In the genomic region with DNA sequence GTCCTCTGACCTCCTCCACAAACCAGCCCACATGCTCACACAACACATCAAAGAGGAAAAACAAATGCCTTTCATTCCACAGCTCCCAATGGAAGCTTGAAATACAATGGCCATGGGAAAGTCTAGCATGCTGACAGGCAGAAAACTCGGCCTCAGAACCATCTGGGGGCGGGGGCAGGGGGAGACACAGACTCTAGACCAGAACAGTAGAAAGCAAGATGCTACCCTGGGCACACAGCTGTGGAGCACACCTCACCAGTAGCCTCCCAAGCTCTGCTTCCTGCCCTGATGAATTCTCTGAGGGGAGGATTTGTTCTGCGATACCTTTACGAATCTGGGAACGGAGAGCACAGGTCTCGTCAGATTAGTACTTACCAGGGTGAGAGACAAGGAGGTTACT, we compare ENCODE assay signal across 9 mouse cellular contexts. TPM values are rescaled to one million over a fixed set of nuclear protein-coding genes. Genes with fewer than 3 reads are reported as not detected.
DNase-seq lines count a peak whose midpoint lies in the region; ATAC-seq and TF ChIP-seq lines count a peak whose summit lies in the region.
"Had no signal": no experiment of that assay in that cellular context is flagged by ENCODE, and none has a peak within 500 bp of the region (broad histone marks: within the 10 kb centered on the region; RNA-seq: fewer than 3 reads in every experiment).

No protein-coding gene starts in this region.

- no peak for ATAC-seq in intestine, embryonic 14.5 days (replicated peaks; ENCODE audit: low FRiP score, low TSS enrichment, low read depth)
- ATAC-seq in intestine, postnatal 0 days: no peak
- ATAC-seq in embryonic facial prominence, embryonic 12.5 days (ENCODE audit: insufficient number of reproducible peaks, insufficient read depth, low FRiP score, low TSS enrichment): no peak
- peak; percentile 26; the same call in 1 of the 2 replicates for ATAC-seq in forebrain, embryonic 15.5 days (replicated peaks)
- no peak for ATAC-seq in megakaryocyte progenitor cell, adult 5-6 weeks (replicated peaks; ENCODE audit: poor library complexity)

- WGBS in intestine, embryonic 14.5 days: 56% methylated on average over 6 of the region's 6 CpGs
- 57% methylated on average over 6 of the region's 6 CpGs for WGBS in intestine, postnatal 0 days
- 37% methylated on average over 6 of the region's 6 CpGs for WGBS in embryonic facial prominence, embryonic 12.5 days
- WGBS in forebrain, embryonic 15.5 days: 32% methylated on average over 6 of the region's 6 CpGs

- no peaks in the 10 kb centered on the region for H3K27me3 ChIP-seq in intestine, embryonic 14.5 days (replicated peaks; ENCODE audit: control insufficient read depth, insufficient read depth, low read length)
- no peaks in the 10 kb centered on the region for H3K27me3 ChIP-seq in intestine, postnatal 0 days (replicated peaks; ENCODE audit: control insufficient read depth, insufficient read depth, low read length)
- H3K27me3 ChIP-seq in embryonic facial prominence, embryonic 12.5 days: no peaks in the 10 kb centered on the region
- H3K27me3 ChIP-seq in forebrain, embryonic 15.5 days: no peaks in the 10 kb centered on the region
- no peaks in the 10 kb centered on the region for H3K27me3 ChIP-seq in myocyte (ENCODE audit: control insufficient read depth, insufficient read depth, insufficient read length)

- H3K4me3 ChIP-seq in intestine, embryonic 14.5 days (ENCODE audit: low read depth, low read length): no peak overlapping the region
- H3K4me3 ChIP-seq in intestine, postnatal 0 days (ENCODE audit: low read depth, low read length): no peak overlapping the region
- no peak overlapping the region for H3K4me3 ChIP-seq in embryonic facial prominence, embryonic 12.5 days
- H3K4me3 ChIP-seq in forebrain, embryonic 15.5 days: no peak overlapping the region
- H3K4me3 ChIP-seq in myocyte: no peak overlapping the region

- no peak for TF ChIP-seq POLR2A in myocyte (IDR thresholded peaks at IDR 0.05; ENCODE audit: insufficient read length, low read depth)

- peaks cover 57% of the 10 kb centered on the region for H3K36me3 ChIP-seq in intestine, embryonic 14.5 days (ENCODE audit: control insufficient read depth, insufficient read depth, low read length)
- peaks cover 19% of the 10 kb centered on the region; the same call in 1 of the 2 replicates for H3K36me3 ChIP-seq in intestine, postnatal 0 days (ENCODE audit: control insufficient read depth, insufficient read depth)
- H3K36me3 ChIP-seq in embryonic facial prominence, embryonic 12.5 days: peaks cover 27% of the 10 kb centered on the region
- H3K36me3 ChIP-seq in forebrain, embryonic 15.5 days: peaks cover 3% of the 10 kb centered on the region; the same call in 1 of the 2 replicates
- peaks cover 13% of the 10 kb centered on the region for H3K36me3 ChIP-seq in myocyte (ENCODE audit: control insufficient read depth, insufficient read depth)

- H3K9ac ChIP-seq in intestine, embryonic 14.5 days (ENCODE audit: low read length): no peak overlapping the region
- no peak overlapping the region for H3K9ac ChIP-seq in intestine, postnatal 0 days (ENCODE audit: low read depth, low read length)
- H3K9ac ChIP-seq in embryonic facial prominence, embryonic 12.5 days: no peak overlapping the region
- no peak overlapping the region for H3K9ac ChIP-seq in forebrain, embryonic 15.5 days (replicated peaks)

- no peak for DNase-seq in intestine, embryonic 14.5 days (ENCODE audit: low spot score)
- DNase-seq in ovary, postnatal 10 days (ENCODE audit: low spot score): no peak
- DNase-seq in spleen, postnatal 10 days (ENCODE audit: low spot score in 2 of 2): no peak
- DNase-seq: liver had no signal

- peaks cover 97% of the 10 kb centered on the region for H3K79me2 ChIP-seq in myocyte (ENCODE audit: control insufficient read depth, insufficient read depth)

- H3ac ChIP-seq in myocyte (ENCODE audit: control insufficient read depth, insufficient read length): no peak overlapping the region

- H3K4me2 ChIP-seq in intestine, embryonic 14.5 days (ENCODE audit: low read length): no peak overlapping the region
- no peak overlapping the region for H3K4me2 ChIP-seq in intestine, postnatal 0 days (replicated peaks; ENCODE audit: low read depth)
- no peak overlapping the region for H3K4me2 ChIP-seq in embryonic facial prominence, embryonic 12.5 days (replicated peaks)
- H3K4me2 ChIP-seq in forebrain, embryonic 15.5 days (replicated peaks): no peak overlapping the region
- peak overlapping the region; percentile 14 for H3K4me2 ChIP-seq in myocyte (ENCODE audit: low read depth)

- peaks cover 21% of the 10 kb centered on the region for H3K4me1 ChIP-seq in intestine, embryonic 14.5 days (replicated peaks; ENCODE audit: control insufficient read depth, insufficient read depth, low read length)
- peaks cover 17% of the 10 kb centered on the region; the same call in 1 of the 2 replicates for H3K4me1 ChIP-seq in intestine, postnatal 0 days (replicated peaks; ENCODE audit: control insufficient read depth, insufficient read depth, low read length)
- peaks cover 44% of the 10 kb centered on the region for H3K4me1 ChIP-seq in embryonic facial prominence, embryonic 12.5 days
- peaks cover 80% of the 10 kb centered on the region for H3K4me1 ChIP-seq in forebrain, embryonic 15.5 days

- no peaks in the 10 kb centered on the region for H3K9me3 ChIP-seq in intestine, embryonic 14.5 days (ENCODE audit: control insufficient read depth, low read length)
- H3K9me3 ChIP-seq in intestine, postnatal 0 days (ENCODE audit: control insufficient read depth): no peaks in the 10 kb centered on the region
- no peaks in the 10 kb centered on the region for H3K9me3 ChIP-seq in embryonic facial prominence, embryonic 12.5 days
- no peaks in the 10 kb centered on the region for H3K9me3 ChIP-seq in forebrain, embryonic 15.5 days

- no peak for TF ChIP-seq CTCF in intestine, postnatal 0 days (IDR thresholded peaks at IDR 0.05; ENCODE audit: low read depth)

- peak overlapping the region; percentile 62 for H3K27ac ChIP-seq in intestine, embryonic 14.5 days (ENCODE audit: low read depth)
- H3K27ac ChIP-seq in intestine, postnatal 0 days (ENCODE audit: low read depth, low read length): no peak overlapping the region
- peak overlapping the region; percentile 67 for H3K27ac ChIP-seq in embryonic facial prominence, embryonic 12.5 days
- H3K27ac ChIP-seq in forebrain, embryonic 15.5 days (replicated peaks): peak overlapping the region; percentile 74

TF ChIP-seq in myocyte, 11 proteins besides CTCF, POLR2A, EP300 and RAD21:
- TF ChIP-seq TCF3 (IDR thresholded peaks at IDR 0.05; ENCODE audit: insufficient read length, low read depth) (no peak), MYOD1 (IDR thresholded peaks at IDR 0.05; ENCODE audit: control insufficient read depth in 1 of 3, insufficient read length in 2 of 3, low read depth in 2 of 3) (no peak), USF1 (IDR thresholded peaks at IDR 0.05; ENCODE audit: low read depth) (no peak), E2F4 (IDR thresholded peaks at IDR 0.05; ENCODE audit: insufficient read depth) (no peak), CEBPB (IDR thresholded peaks at IDR 0.05; ENCODE audit: insufficient read depth, poor library complexity, severe bottlenecking) (no peak), MAX (IDR thresholded peaks at IDR 0.05; ENCODE audit: low read depth) (no peak), MYOG (IDR thresholded peaks at IDR 0.05; ENCODE audit: control insufficient read depth in 1 of 3, insufficient read depth in 1 of 3, insufficient read length in 2 of 3, low read depth in 2 of 3) (no peak), TCF12 (IDR thresholded peaks at IDR 0.05; ENCODE audit: insufficient read depth, poor library complexity, severe bottlenecking) (no peak), REST (IDR thresholded peaks at IDR 0.05; ENCODE audit: insufficient read depth, insufficient read length) (no peak), POLR2AphosphoS2 (IDR thresholded peaks at IDR 0.05; ENCODE audit: insufficient read length, low read depth) (no peak), SRF (IDR thresholded peaks at IDR 0.05; ENCODE audit: control insufficient read depth, insufficient read length, low read depth) (no peak)

RNA-seq across cellular contexts. Expression of a gene that starts 31.4 kb away (rescaled TPM):
- 35.1 and 40.1 TPM in 2 replicates for polyA plus RNA-seq in intestine, embryonic 14.5 days (2014; fragmentation: Nextera tagmentation; extraction: Ambion mirVana)
- 28.1 and 34.3 TPM in 2 replicates for polyA plus RNA-seq in intestine, postnatal 0 days (2015; fragmentation: Nextera tagmentation; extraction: Ambion mirVana)
- polyA plus RNA-seq in embryonic facial prominence, embryonic 12.5 days (2016; fragmentation: Nextera tagmentation; extraction: Ambion mirVana): 40.0 and 41.1 TPM in 2 replicates
- 71.3 and 73.7 TPM in 2 replicates for polyA plus RNA-seq in forebrain, embryonic 15.5 days (2015; fragmentation: Nextera tagmentation; extraction: Ambion mirVana)
- 11.4 TPM for polyA plus RNA-seq in myocyte (2012; fragmentation: generic; extraction: Trizol)
- 27.9 and 29.6 TPM in 2 replicates for total RNA-seq in megakaryocyte progenitor cell, adult 5-6 weeks (2015)
- total RNA-seq in megakaryocyte progenitor cell, adult 5-6 weeks (2017): 12.2 and 14.5 TPM in 2 replicates
